Mouse (Mus musculus): ENCODE data around the gene Eif2s2.

DNA sequence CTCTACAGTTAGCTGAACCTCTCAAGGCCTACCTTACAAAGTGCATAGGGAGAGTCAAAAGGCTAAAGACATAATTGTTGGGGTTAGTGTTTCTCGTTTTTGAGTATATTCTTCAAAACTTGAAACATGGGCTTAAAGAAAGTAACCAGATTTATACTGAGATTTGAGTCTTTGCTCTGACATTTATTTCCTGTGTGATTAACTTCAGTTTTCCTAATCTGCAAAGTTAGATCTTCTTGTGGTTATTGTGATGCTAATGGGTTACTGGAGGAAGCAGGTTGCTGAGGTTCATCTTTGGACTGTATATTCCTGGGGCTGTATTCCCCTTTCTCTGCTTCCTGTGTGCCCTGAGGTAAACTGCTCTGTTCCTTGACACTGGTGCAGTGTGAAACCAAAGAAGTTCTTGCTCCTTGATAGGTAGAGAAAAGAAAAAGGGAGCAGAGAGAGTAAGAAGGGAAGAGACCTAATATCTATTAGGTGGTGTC is 66.6 kb downstream of the Eif2s2 start:
- TF ChIP-seq POLR2A (IDR thresholded peaks at IDR 0.05; ENCODE audit: insufficient read depth, low read depth, low read length) = no peak
- no peak for TF ChIP-seq CTCF (IDR thresholded peaks at IDR 0.05)
- no peak for TF ChIP-seq EP300 (IDR thresholded peaks at IDR 0.05; ENCODE audit: insufficient read depth, low read depth, low read length)

Data from heart, adult 2 months (tissue).